Mouse (Mus musculus): ENCODE measurements around the gene Espn. TPM values are rescaled to one million over a fixed set of nuclear protein-coding genes. Genes with fewer than 3 reads are reported as not detected.

Gene Espn
- total RNA-seq, 2 experiments from 2014 or later = 1.4 to 2.0 TPM

DNA sequence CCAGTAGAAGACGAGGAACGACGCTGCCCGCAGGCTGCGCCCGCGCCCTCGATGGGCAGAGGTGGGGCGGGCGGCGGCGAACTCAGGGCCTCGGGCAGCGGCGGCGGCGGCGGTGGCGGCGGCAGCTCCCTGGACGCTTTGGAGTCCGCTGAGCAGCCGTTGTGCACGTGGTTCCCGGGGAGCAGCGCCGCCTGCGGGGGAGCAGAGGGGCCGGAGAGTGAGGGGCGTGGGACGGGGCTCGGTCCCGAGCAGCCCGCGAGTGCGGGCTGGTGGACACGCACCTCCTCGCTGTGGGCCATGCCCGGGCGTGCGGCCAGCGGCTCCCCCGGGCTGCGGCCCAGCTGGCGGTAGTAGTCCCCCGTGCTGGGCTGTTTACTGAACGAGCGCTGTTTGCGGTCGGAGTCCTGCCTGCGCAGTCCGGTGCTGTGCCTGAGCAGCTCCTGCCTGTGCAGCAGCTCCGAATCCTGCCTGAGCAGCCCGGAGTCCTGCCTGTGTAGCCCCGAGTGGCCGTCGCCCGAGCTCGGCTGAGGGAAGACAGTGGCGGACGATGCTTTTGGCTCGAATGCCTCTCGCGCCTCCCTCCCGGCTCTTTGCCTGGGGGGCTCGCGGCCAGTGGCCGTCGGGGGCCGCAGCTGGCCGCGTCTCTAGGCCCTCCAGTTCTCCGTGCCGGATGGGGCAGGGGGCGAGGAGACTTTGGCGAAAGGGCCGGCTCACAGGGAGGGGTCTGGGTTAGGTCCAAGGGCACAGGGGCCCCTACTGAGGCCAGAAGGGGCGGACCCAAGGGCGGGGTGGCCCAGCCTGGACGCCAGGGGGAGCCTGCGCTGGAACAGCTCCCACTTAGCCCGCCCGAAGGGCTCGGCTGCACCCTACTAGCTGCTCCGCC, 21.2 kb downstream of the Espn start:
- no peak for DNase-seq (ENCODE audit: low spot score in 2 of 2)
- intact Hi-C loops (cut with DNase I) = no loop called here

GRCm38 (mm10) chr4:152129395-152129930, 22.7 kb downstream of the Espn start:
- no peak for DNase-seq (ENCODE audit: low spot score in 2 of 2)
- intact Hi-C loops (cut with DNase I) = no loop called here

DNA sequence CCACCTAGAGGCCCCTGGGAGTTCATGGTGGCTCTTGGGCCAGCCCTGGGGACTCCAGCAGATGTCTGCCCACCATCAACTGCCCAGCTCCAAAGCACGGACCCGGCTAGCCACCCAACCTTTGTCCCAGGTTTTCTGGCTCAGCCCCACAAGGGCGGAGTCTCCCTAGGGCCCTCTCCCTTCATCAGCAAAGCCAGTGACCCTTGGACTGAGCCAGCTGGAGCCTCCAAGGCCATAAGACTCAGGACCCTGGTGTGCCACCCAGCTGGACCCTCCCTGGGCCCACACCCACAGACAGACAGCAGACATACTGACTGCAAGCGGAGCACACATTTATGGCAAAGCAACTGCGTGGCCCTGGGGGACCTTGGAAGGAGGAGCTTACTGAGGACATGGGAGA, 23.4 kb downstream of the Espn start:
- intact Hi-C loops (cut with DNase I) = no loop called here
- DNase-seq (ENCODE audit: low spot score in 2 of 2) = no peak

- DNase-seq (ENCODE audit: low spot score in 2 of 2) = no peak
- intact Hi-C loops (cut with DNase I) = no loop called here
Measured at GRCm38 (mm10) chr4:152127884-152128283, 24.3 kb downstream of the Espn start.

DNA sequence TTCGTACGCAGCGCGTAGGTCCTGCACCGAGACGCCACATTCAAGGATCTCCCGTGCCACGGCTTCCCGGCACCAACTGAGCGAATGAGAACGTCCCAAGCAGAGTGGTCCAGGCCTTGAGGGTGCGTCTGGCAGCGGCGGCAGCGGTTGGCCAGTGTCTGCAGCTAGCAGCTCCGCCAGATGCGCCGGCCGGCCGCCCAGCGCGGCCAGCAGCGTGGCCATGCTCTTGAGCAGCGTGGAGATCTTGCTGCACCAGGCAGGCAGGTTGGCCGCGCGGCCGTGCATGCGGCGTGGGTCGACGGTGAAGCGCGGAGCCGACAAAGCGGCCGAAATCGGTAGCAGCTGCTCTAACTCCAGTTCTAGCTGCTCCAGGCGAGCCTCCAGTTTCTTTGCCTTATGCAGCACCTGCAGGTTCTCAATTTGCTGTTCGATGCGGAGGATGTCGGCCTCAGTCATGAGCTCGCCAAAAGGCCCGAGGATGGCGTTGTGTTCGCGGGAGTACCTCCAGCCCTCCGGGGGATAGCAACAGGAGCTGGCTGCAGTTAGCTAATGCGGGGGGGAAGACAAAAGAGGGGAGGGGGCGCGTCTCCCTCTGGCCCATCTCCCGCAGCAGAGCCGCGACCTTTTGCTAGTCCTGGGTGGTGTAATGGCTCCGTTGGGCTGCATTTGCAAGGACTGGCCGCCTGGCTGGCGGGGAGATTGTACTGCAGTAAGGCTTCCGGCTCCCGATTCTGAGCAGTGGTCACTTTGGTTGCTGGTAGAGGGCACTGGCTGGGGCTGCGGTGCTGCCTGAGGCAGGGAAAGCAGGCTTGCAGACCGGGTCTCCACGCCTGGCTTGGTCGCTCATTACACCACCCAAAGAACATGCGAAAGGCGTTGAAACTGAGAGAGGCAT, 25.9 kb downstream of the Espn start:
- intact Hi-C loops (cut with DNase I) = no loop called here
- DNase-seq (ENCODE audit: low spot score in 2 of 2) = no peak

DNA sequence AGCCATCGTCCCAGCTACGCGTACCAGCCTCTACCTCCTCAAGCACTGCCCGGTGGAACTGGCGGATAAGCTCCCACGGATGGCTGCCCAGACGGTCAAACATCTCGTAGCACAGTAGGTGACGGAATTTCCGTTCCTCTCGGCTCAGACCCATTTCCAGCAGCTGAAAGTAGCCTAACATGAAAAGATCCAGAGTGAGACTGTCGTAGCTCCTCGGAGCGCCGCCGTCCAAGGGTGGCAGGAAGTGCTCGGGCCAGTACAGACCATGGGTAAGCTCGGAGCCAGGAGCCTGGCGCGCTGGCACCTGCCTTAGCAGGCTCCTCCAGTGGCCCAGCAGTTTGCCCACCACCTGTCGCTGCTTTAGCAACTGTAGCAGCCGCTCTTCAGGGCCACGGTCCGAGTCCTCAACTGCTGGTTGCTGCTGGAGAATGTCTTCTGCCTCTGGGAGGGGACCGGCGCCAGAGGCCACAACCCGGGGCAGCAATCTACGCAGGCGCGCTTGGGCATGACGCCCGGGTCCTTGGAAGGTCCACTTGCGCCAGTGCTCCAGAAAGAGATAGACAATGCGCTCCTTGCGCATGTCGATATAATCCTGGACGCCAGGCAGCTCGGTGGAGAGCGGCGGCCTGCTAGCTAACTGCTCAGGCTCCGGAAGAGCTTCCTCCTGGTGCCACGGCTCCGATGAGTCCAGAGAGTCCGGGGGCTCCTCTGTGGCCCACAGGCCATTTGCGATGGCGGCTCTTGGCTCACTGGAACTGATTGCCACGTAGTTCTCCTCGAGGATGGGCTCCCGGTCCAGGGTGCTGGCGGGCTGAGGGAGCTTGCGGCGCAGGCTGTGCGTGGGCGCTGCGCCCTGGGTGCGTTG, 26.8 kb downstream of the Espn start:
- no peak for DNase-seq (ENCODE audit: low spot score in 2 of 2)
- intact Hi-C loops (cut with DNase I) = no loop called here

DNA sequence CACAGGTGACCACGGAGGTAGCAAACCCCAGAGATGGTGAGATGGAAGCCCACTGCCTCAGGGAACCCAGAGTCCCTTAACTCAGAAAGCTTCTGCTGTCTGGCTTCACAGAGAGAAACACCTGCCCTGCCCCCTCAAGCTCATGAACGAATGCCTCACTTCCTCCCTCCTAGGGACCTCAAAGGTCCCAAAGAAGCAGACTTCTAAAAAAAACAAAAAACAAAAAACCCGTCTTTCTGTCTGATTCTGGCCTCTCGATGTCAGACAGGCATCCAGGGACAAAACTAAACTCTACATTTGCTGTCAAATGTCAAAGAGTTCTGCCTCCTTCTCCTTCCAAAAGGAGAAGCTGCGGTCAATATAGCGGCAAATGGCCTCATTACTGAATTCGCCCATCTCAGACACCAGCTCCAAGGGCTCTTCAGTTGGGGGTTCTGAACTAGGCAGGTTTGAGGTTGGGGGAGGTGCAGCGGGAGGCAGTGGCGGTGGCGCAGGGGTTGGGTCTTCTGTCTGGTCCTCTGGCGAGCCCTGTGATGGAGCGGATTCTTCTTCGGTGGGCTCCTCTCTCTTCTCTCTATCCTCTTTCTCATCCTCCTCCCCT, 27.7 kb downstream of the Espn start:
- intact Hi-C loops (cut with DNase I) = no loop called here
- no peak for DNase-seq (ENCODE audit: low spot score in 2 of 2)

- DNase-seq (ENCODE audit: low spot score in 2 of 2) = no peak
- intact Hi-C loops (cut with DNase I) = no loop called here
Measured at GRCm38 (mm10) chr4:152121183-152121505, 31.0 kb downstream of the Espn start.

- DNase-seq (ENCODE audit: low spot score in 2 of 2) = no peak
- intact Hi-C loops (cut with DNase I) = no loop called here
Measured at GRCm38 (mm10) chr4:152120311-152121182, 31.6 kb downstream of the Espn start.

DNA sequence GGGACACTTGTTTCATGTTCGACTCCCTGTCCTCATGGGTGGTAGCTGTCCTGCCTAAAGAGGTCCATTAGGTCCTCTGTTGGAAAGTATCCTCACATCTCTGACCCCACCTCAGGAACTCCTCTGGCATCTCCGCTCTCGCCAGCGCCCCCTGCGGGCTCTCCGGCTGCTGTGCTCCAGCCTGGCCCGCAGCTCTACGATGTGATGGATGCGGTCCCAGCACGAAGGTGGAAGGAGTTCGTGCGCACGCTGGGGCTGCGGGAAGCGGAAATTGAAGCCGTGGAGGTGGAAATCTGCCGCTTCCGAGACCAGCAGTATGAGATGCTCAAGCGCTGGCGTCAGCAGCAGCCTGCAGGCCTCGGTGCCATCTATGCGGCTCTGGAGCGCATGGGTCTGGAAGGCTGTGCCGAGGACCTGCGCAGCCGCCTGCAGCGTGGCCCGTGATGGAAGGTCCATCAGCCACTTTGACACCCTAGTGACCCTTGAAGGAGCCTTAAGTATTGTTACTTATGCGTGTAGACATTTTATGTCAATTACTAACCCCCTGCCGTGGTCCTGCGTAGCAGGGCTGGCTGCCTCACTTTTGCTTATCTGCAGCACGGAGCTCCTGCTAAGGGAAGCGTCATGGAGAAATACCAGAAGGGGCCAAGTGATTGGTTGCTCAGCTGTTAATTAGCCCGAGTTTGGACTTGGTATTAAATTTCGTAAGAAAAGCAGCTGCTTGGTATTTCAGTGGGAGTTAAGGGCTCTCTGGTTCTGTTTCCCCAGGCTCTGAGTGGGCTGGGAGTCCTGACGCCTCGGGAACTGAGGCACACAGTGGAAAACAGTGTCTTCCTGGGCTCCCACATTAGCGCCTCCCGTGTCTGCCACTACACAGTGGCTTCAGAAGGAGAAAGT, 32.5 kb downstream of the Espn start:
- DNase-seq (ENCODE audit: low spot score in 2 of 2) = peak in 1 of 2 experiments; percentile 65
- intact Hi-C loops (cut with DNase I) = no loop called here

- intact Hi-C loops (cut with DNase I) = no loop called here
- no peak for DNase-seq (ENCODE audit: low spot score in 2 of 2)
Measured at GRCm38 (mm10) chr4:152117538-152117937, 34.6 kb downstream of the Espn start.

DNA sequence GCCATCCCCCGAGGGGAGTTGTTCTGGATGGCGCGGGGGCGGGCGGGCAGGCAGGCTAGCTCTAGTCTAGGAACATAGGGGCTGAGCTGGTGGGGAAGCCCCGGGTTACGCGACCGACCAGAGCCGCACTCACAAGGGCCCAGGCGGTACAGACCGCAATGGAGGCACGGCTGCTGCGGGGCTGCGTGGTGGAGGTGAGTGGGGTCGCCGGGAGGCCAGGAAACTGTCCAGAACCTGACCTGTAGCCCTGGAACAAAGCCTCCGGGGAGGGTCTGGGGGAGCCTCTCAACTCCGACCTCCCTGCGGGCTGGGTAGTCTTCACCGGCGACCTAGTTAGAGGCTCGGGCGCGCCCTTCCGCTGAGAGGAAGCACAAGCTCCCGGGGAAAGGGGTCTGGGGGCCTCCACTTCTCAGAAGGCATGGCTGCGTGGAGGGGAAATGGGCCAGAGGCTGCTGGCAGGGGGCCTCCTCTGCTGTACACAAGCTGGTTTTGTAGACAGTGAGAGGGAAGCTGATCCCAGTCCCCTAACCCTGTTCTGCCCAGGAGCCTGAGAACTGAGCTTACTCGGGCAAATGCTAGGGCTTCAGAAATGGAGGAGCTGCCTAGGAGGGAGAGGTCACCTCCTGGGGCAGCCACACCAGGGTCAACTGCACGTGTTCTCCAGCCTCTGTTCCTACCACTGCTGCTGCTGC, 36.1 kb downstream of the Espn start, which contains the start of gene Tnfrsf25:
TSS of gene Tnfrsf25 (plus strand) at position 14 of the 692 bp plus-strand sequence.
- no peak for DNase-seq (ENCODE audit: low spot score in 2 of 2)
- intact Hi-C loops (cut with DNase I) = no loop called here

- intact Hi-C loops (cut with DNase I) = no loop called here
- DNase-seq (ENCODE audit: low spot score in 2 of 2) = no peak
Measured at GRCm38 (mm10) chr4:152114080-152114479, 38.1 kb downstream of the Espn start.

GRCm38 (mm10) chr4:152112329-152112728, 39.8 kb downstream of the Espn start:
- no peak for DNase-seq (ENCODE audit: low spot score in 2 of 2)
- intact Hi-C loops (cut with DNase I) = no loop called here

DNA sequence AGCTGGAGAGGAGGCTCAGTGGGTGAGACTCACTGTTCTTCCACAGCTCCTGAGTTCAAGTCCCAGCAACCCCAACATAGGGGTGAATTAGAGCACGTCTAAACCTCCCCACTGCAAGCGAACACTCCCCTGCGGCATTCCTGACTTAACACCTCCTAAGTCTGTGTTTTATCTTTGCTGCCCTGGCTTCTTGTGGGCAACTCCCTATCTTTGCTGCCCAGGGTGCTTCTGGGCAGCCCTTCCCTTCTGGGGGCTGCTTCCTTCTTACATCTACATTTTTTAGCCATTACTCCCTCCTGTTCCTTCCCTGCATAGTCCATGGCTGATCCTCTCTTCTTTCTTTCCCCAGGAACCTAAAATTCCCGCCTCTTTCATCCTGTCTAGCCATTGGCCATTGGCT, 41.5 kb downstream of the Espn start:
- DNase-seq (ENCODE audit: low spot score in 2 of 2) = no peak
- intact Hi-C loops (cut with DNase I) = no loop called here

DNA sequence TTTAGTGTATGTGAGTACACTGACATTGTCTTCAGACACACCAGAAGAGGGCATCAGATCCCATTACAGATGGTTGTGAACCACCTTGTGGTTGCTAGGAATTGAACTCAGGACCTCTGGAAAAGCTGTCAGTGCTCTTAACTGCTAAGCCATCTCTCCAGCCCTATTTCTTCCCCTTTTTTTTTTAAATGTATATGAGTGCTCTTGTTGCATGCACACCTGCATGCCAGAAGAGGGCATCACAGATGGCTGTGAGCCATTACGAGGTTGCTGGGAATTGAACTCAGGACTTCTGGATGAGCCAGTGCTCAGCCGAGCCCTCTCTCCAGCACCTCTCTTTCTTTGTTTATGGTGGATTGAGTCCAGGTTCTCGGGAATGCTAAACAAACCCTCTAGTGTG, 42.7 kb downstream of the Espn start:
- intact Hi-C loops (cut with DNase I) = no loop called here
- DNase-seq (ENCODE audit: low spot score in 2 of 2) = no peak

GRCm38 (mm10) chr4:152108673-152109072, 43.5 kb downstream of the Espn start:
- intact Hi-C loops (cut with DNase I) = no loop called here
- DNase-seq (ENCODE audit: low spot score in 2 of 2) = no peak

All from left cerebral cortex, postnatal 36 days (tissue).